Mouse (Mus musculus) forebrain, postnatal 0 days (tissue): ENCODE data around the gene Iqcn. TPM values are rescaled to one million over a fixed set of nuclear protein-coding genes. Genes with fewer than 3 reads are reported as not detected.
A peak's percentile ranks its signal among the peaks of the same experiment; 100 is the strongest.

Experiments used
- ATAC-seq: fragments of 200-750 bp; cut with Nextera tagmentation; 2 replicates; pipeline ENCODE4 v1.8.0; 2017; ENCODE audit warnings: mild to moderate bottlenecking, moderate library complexity
- DNase-seq: peaks from one replicate; pipeline ENCODE4 v3.0.0-alpha.2; 2015
- H3K27ac ChIP-seq: fragments of 300-500 bp; sonication (generic); 2 replicates; pipeline ENCODE4 v1.5.1; 2014; ENCODE audit warnings: low read depth, mild to moderate bottlenecking, antibody characterized with exemption, low read length, moderate library complexity, mixed read lengths
- H3K27me3 ChIP-seq: fragments of 300-500 bp; sonication (generic); 2 replicates; pipeline ENCODE4 v1.6.1; 2014; ENCODE audit warnings: mild to moderate bottlenecking, low read length, mixed read lengths; ENCODE audit not compliant: insufficient read depth
- H3K36me3 ChIP-seq: fragments of 300-500 bp; sonication (generic); 2 replicates; pipeline ENCODE4 v1.6.1; 2014; ENCODE audit warnings: mild to moderate bottlenecking, moderate library complexity; ENCODE audit not compliant: insufficient read depth
- H3K4me1 ChIP-seq: fragments of 300-500 bp; sonication (generic); 2 replicates; pipeline ENCODE4 v1.6.1; 2014; ENCODE audit warnings: antibody characterized with exemption; ENCODE audit not compliant: insufficient read depth
- H3K4me2 ChIP-seq: fragments of 300-500 bp; sonication (generic); 2 replicates; pipeline ENCODE4 v1.6.1; 2014; ENCODE audit warnings: low read depth, mild to moderate bottlenecking, moderate library complexity
- H3K4me3 ChIP-seq: fragments of 300-500 bp; sonication (generic); 2 replicates; pipeline ENCODE4 v1.5.1; 2014; ENCODE audit warnings: low read depth, low read length, mixed read lengths
- H3K9ac ChIP-seq: fragments of 300-500 bp; sonication (generic); 2 replicates; pipeline ENCODE4 v1.6.1; 2014; ENCODE audit warnings: mild to moderate bottlenecking
- H3K9me3 ChIP-seq: fragments of 300-500 bp; sonication (generic); 2 replicates; pipeline ENCODE4 v1.6.1; 2016; ENCODE audit warnings: low read length
- CTCF ChIP-seq: sonication (generic); IDR thresholded peaks from 2 replicates; pipeline ENCODE4 v1.5.1; 2016; ENCODE audit warnings: antibody characterized with exemption, control low read depth, low read depth
- WGBS: fragments of 180-500 bp; shearing (Covaris S2); extraction: QIAGEN DNeasy Blood & Tissue Kit; methylation state at CpG from one replicate; pipeline ENCODE4 v1.1.7; 2014; 5-methylcytosine and 5-hydroxymethylcytosine counted together
- polyA plus RNA-seq: library from polyadenylated mRNA; unstranded; fragments of >200 nt; fragmentation: Nextera tagmentation; extraction: Ambion mirVana; gene quantifications from 2 replicates; pipeline ENCODE4 v1.2.1, GENCODE M21; 2015
- total RNA-seq: library from RNA; depleted of rRNA; stranded (reverse); fragments of >200 nt; gene quantifications from 2 replicates; pipeline ENCODE4 v1.2.3, GENCODE M21; 2014

Iqcn gene
- total and polyA plus RNA-seq, 2 experiments from 2014 or later = 0.08 to 0.33 TPM

DNA sequence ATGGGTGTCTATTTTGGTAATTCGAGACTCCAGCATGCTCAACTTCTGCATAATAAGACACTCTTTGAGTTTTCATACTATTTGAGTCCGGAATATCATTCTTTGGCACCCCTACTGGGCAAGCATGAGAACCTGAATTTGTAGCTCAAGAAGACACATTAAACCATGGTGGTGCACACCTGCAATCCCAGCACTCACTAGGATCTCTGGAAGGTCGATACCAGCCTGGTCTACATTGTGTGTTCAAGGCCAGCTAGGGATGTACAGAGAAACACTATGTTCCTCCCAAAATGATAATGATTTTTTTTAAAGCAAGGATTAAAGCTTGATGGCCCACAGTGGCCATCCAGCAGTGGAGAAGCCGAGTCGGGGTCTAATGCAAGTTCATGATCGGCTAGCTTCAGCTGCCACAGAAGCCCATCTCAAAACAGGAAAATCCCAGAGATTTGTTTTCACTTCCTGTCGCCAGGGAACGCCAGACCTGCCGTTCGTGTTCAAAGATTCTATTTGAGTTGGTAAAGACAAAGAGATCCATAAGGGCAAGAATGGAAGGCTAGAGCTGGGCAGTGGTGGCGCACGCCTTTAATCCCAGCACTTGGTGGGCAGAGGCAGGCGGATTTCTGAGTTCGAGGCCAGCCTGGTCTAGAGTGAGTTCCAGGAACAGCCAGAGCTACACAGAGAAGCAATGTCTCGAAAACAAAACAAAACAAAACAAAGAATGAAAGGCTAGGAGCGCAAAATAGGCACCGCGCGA is 30.8 kb upstream of the Iqcn start:
- Histone ChIP-seq H3K9me3 (no peaks in the 10 kb centered on the region), H3K36me3 (peaks cover under 1% of the 10 kb centered on the region; the same call in 1 of the 2 replicates), H3K4me1 (peaks cover 14% of the 10 kb centered on the region), H3K4me3 (peak overlapping the region; percentile 31), H3K9ac (peak overlapping the region; percentile 53), H3K4me2 (peak overlapping the region; percentile 47), H3K27me3 (no peaks in the 10 kb centered on the region), H3K27ac (peak overlapping the region; percentile 91)
- DNase-seq = peak; percentile 22
- ATAC-seq = no peak
- 35% methylated on average over 19 of the region's 19 CpGs for WGBS
- TF ChIP-seq CTCF = no peak

- DNase-seq (peak; percentile 100), ATAC-seq (peak; percentile 97)
- Histone ChIP-seq H3K27me3 (no peaks in the 10 kb centered on the region), H3K4me3 (peak within 1 kb of the TSS; percentile 66), H3K36me3 (peaks cover 8% of the 10 kb centered on the region), H3K9ac (peak within 1 kb of the TSS; percentile 67), H3K27ac (peak within 1 kb of the TSS; percentile 96), H3K4me1 (peaks cover 14% of the 10 kb centered on the region), H3K9me3 (no peaks in the 10 kb centered on the region), H3K4me2 (peak within 1 kb of the TSS; percentile 55)
- peak; percentile 82 for TF ChIP-seq CTCF
- under 1% methylated on average over 60 of the region's 60 CpGs for WGBS
Observed at GRCm38 (mm10) chr8:70673079-70673856, 30.0 kb upstream of the Iqcn start, which contains the start of gene Lsm4. Gene Lsm4, plus strand, starts transcription at chr8:70673248.

DNA sequence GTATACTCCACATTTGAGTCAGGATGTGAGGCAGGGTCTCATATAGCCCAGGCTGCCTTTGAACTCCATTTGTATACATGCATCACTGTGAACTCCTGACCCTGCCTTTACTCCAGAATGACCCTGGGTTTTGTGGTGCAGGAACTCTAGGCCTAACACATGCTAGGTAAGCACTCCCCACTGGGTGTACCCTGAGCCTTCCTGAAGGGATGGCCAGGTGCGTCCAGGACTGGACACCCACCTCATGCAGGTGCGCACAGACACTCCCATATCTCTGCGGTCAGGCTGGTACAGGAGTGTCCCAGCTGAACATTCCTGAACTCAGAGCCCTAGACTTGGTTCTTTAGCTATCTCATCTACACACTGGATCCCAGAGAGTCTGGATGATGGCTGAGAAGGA is 29.1 kb upstream of the Iqcn start:
- Histone ChIP-seq H3K4me1 (peaks cover 14% of the 10 kb centered on the region), H3K27ac (peak overlapping the region; percentile 96), H3K9me3 (no peaks in the 10 kb centered on the region), H3K27me3 (no peaks in the 10 kb centered on the region), H3K36me3 (peaks cover 16% of the 10 kb centered on the region), H3K4me3 (peak overlapping the region; percentile 66), H3K9ac (peak overlapping the region; percentile 67), H3K4me2 (peak overlapping the region; percentile 55)
- ATAC-seq (no peak), DNase-seq (no peak)
- 84% methylated on average over 3 of the region's 3 CpGs for WGBS
- TF ChIP-seq CTCF = no peak

DNA sequence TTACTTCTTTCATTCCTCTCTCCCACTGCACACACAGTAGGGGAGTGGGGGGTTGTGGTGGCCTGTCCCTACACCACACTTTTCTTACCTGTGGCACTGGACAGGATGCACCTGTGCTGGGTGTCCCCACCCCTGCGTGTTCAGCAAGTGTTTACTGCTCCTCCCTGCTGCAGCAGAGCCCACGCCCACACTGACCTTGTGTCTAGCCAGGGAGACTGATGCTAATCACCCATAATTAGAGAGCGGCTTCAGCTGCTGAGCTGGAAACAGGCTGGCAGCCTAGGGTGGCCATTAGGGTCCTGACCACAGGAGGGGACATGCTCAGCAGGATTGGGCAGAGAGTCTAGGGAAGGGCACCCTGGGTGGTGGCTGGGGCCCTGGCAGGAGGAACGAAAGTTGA is 28.5 kb upstream of the Iqcn start:
- no peak overlapping the region for H3K4me2 ChIP-seq

DNA sequence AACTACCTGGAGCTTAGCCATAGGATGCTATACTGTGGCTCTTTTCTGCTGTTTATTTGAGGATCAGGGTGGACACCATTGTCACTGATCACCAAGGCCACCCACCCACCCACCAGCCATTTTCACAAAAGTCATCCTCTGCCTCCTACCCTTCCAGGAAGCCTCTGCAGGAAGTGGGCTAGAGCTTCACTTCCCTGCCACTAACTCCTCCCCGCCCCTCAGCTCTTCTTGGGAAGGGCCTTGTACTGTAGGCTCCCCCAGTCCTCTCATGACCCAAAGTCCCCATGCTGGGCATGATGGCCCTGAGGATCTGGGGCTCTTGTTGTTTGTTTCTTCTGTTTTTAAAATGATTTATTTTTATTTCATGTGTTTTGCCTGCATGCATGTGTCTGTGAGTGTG is 27.9 kb upstream of the Iqcn start:
- no peak overlapping the region for H3K4me3 ChIP-seq
- H3K27me3 ChIP-seq = no peaks in the 10 kb centered on the region
- no peak overlapping the region for H3K9ac ChIP-seq
- peaks cover 14% of the 10 kb centered on the region for H3K4me1 ChIP-seq
- WGBS = 89% methylated on average over 1 of the region's 1 CpGs
- no peak overlapping the region for H3K4me2 ChIP-seq
- no peak for TF ChIP-seq CTCF
- H3K36me3 ChIP-seq = peaks cover 24% of the 10 kb centered on the region
- no peak overlapping the region for H3K27ac ChIP-seq
- DNase-seq (no peak), ATAC-seq (no peak)
- no peaks in the 10 kb centered on the region for H3K9me3 ChIP-seq

More for the DNA sequence above, 28.5 kb upstream of the Iqcn start:
- no peak for TF ChIP-seq CTCF
- Histone ChIP-seq H3K9ac (no peak overlapping the region), H3K4me1 (peaks cover 14% of the 10 kb centered on the region), H3K9me3 (no peaks in the 10 kb centered on the region), H3K4me3 (no peak overlapping the region), H3K36me3 (peaks cover 22% of the 10 kb centered on the region), H3K27ac (no peak overlapping the region), H3K27me3 (no peaks in the 10 kb centered on the region)
- WGBS = 79% methylated on average over 4 of the region's 4 CpGs
- DNase-seq = no peak
- ATAC-seq = no peak

DNA sequence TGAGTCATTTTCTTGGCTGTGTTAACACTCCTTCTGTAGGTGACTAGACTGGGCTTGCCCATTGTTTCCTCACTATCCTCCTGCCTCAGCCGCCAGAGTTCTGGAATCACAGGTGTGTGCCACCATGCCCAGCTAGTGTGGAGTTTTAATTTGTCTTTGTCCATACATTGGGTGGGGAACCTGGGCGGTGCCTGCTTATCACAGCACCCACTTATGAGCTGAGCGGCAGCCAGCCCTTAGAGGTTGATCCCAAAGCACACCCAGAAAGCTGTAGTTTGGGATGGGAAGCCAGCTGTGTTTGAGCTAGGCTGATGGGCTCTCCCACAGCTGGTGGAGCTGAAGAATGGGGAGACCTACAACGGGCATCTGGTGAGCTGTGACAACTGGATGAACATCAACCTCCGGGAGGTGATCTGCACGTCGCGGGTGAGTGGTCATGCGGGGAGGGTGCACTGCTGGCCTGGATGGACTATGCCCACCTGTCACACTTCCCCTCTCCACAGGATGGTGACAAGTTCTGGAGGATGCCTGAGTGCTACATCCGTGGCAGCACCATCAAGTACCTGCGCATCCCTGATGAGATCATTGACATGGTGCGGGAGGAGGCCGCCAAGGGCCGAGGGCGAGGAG is 25.7 kb upstream of the Iqcn start:
- H3K9ac ChIP-seq = no peak overlapping the region
- peaks cover 9% of the 10 kb centered on the region for H3K4me1 ChIP-seq
- no peak for TF ChIP-seq CTCF
- no peak overlapping the region for H3K4me2 ChIP-seq
- H3K9me3 ChIP-seq = no peaks in the 10 kb centered on the region
- H3K27me3 ChIP-seq = no peaks in the 10 kb centered on the region
- H3K27ac ChIP-seq = no peak overlapping the region
- no peak overlapping the region for H3K4me3 ChIP-seq
- 93% methylated on average over 15 of the region's 15 CpGs for WGBS
- DNase-seq = no peak
- no peak for ATAC-seq
- peaks cover 24% of the 10 kb centered on the region for H3K36me3 ChIP-seq
